Mouse (Mus musculus) lung, embryonic 14.5 days (tissue): Measurements from ENCODE around the gene Ugt1a6b. TPM values are rescaled to one million over a fixed set of nuclear protein-coding genes. Genes with fewer than 3 reads are reported as not detected.

Experiments used
- ATAC-seq: fragments of 200-750 bp; cut with Nextera tagmentation; 2 replicates; pipeline ENCODE4 v1.8.0; 2017; ENCODE audit warnings: mild to moderate bottlenecking, moderate TSS enrichment, moderate library complexity; ENCODE audit not compliant: insufficient read depth
- DNase-seq: peaks from one replicate; pipeline ENCODE4 v3.0.0-alpha.2; 2015
- H3K27ac ChIP-seq: fragments of 300-500 bp; sonication (generic); 2 replicates; pipeline ENCODE4 v1.5.1; 2014; ENCODE audit warnings: low read depth, mild to moderate bottlenecking, moderate library complexity
- H3K27me3 ChIP-seq: fragments of 300-500 bp; sonication (generic); 2 replicates; pipeline ENCODE4 v1.6.1; 2014; ENCODE audit warnings: low read length, control low read depth; ENCODE audit not compliant: insufficient read depth
- H3K36me3 ChIP-seq: fragments of 300-500 bp; sonication (generic); 2 replicates; pipeline ENCODE4 v1.6.1; 2014; ENCODE audit warnings: control low read depth; ENCODE audit not compliant: insufficient read depth
- H3K4me1 ChIP-seq: fragments of 300-500 bp; sonication (generic); 2 replicates; pipeline ENCODE4 v1.6.1; 2014; ENCODE audit warnings: antibody characterized with exemption, control low read depth; ENCODE audit not compliant: insufficient read depth
- H3K4me2 ChIP-seq: fragments of 300-500 bp; sonication (generic); 2 replicates; pipeline ENCODE4 v1.6.1; 2014; ENCODE audit warnings: mild to moderate bottlenecking
- H3K4me3 ChIP-seq: fragments of 300-500 bp; sonication (generic); 2 replicates; pipeline ENCODE4 v1.5.1; 2014; ENCODE audit warnings: low read depth, low read length
- H3K9ac ChIP-seq: fragments of 300-500 bp; sonication (generic); 2 replicates; pipeline ENCODE4 v1.6.1; 2014
- H3K9me3 ChIP-seq: fragments of 300-500 bp; sonication (generic); 2 replicates; pipeline ENCODE4 v1.6.1; 2016; ENCODE audit warnings: low read depth, low read length, control low read depth
- CTCF ChIP-seq: IDR thresholded peaks from 2 replicates; pipeline ENCODE4 v1.5.1; 2016; ENCODE audit warnings: antibody characterized with exemption, low read depth
- WGBS: fragments of 180-500 bp; shearing (Covaris S2); extraction: QIAGEN DNeasy Blood & Tissue Kit; methylation state at CpG from one replicate; pipeline ENCODE4 v1.1.7; 2014; 5-methylcytosine and 5-hydroxymethylcytosine counted together
- polyA plus RNA-seq: library from polyadenylated mRNA; unstranded; fragments of >200 nt; fragmentation: Nextera tagmentation; extraction: Ambion mirVana; gene quantifications from 2 replicates; pipeline ENCODE4 v1.2.1, GENCODE M21; 2014

Ugt1a6b gene
- polyA plus RNA-seq, 1 experiment from 2014 or later = not detected

- no peaks in the 10 kb centered on the region for H3K27me3 ChIP-seq
- H3K4me2 ChIP-seq = no peak overlapping the region
- H3K9ac ChIP-seq = no peak overlapping the region
- no peak for DNase-seq
- WGBS = 68% methylated on average over 2 of the region's 2 CpGs
- H3K9me3 ChIP-seq = peaks cover 17% of the 10 kb centered on the region
- H3K36me3 ChIP-seq = no peaks in the 10 kb centered on the region
- H3K4me1 ChIP-seq = no peaks in the 10 kb centered on the region
- TF ChIP-seq CTCF = no peak
- no peak for ATAC-seq
- H3K4me3 ChIP-seq = no peak overlapping the region
- H3K27ac ChIP-seq = no peak overlapping the region; the same call in 1 of the 2 replicates
Measured at GRCm38 (mm10) chr1:88206843-88207479, 103.9 kb downstream of the Ugt1a6b start.

GRCm38 (mm10) chr1:88211812-88212211 is 108.8 kb downstream of the Ugt1a6b start, which contains the start of gene Ugt1a1:
Gene Ugt1a1 (plus strand): TSS chr1:88211959.
- Histone ChIP-seq H3K4me1 (no peaks in the 10 kb centered on the region), H3K4me3 (no peak within 1 kb of the TSS), H3K27ac (no peak within 1 kb of the TSS), H3K36me3 (no peaks in the 10 kb centered on the region), H3K9me3 (peaks cover 53% of the 10 kb centered on the region), H3K27me3 (no peaks in the 10 kb centered on the region), H3K4me2 (no peak within 1 kb of the TSS), H3K9ac (no peak within 1 kb of the TSS)
- no peak for ATAC-seq
- no peak for TF ChIP-seq CTCF
- 64% methylated on average over 8 of the region's 8 CpGs for WGBS
- DNase-seq = no peak

DNA sequence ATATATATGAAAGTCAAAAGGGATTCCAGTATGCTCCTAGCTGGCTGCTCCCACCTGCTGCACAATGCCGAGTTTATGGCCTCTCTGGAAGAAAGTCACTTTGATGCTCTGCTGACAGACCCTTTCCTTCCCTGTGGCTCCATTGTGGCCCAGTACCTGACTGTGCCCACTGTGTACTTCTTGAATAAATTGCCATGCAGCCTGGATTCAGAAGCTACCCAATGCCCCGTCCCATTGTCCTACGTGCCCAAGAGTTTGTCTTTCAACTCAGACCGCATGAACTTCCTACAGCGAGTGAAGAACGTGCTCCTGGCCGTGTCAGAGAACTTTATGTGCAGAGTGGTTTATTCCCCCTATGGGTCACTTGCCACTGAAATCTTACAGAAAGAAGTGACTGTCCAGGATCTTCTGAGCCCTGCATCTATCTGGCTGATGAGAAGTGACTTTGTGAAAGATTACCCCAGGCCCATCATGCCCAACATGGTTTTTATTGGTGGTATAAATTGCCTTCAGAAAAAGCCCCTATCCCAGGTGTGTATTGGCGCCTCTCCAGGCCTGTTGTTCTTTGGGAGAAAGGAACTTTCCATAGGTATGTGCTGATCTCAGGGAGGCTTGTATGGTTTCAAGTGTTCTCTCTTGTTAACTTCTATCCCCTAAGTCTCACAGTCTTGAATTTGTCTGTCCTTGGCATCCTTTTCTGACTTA is 109.4 kb downstream of the Ugt1a6b start:
- peak; percentile 20 for DNase-seq
- 54% methylated on average over 8 of the region's 8 CpGs for WGBS
- Histone ChIP-seq H3K36me3 (no peaks in the 10 kb centered on the region), H3K4me1 (no peaks in the 10 kb centered on the region), H3K4me2 (no peak overlapping the region), H3K9ac (no peak overlapping the region), H3K27me3 (no peaks in the 10 kb centered on the region), H3K4me3 (no peak overlapping the region), H3K9me3 (peaks cover 60% of the 10 kb centered on the region), H3K27ac (no peak overlapping the region)
- TF ChIP-seq CTCF = no peak
- 0 out of 2 replicates have a peak, but pooled peaks have one; percentile 3 for ATAC-seq

GRCm38 (mm10) chr1:88213061-88213460 is 110.0 kb downstream of the Ugt1a6b start:
- H3K9ac ChIP-seq = no peak overlapping the region
- no peak for TF ChIP-seq CTCF
- no peak overlapping the region for H3K4me3 ChIP-seq
- H3K36me3 ChIP-seq = no peaks in the 10 kb centered on the region
- no peak overlapping the region for H3K4me2 ChIP-seq
- ATAC-seq (no peak), DNase-seq (peak; percentile 11)
- no peaks in the 10 kb centered on the region for H3K27me3 ChIP-seq
- H3K9me3 ChIP-seq = peaks cover 62% of the 10 kb centered on the region
- no peak overlapping the region for H3K27ac ChIP-seq
- no peaks in the 10 kb centered on the region for H3K4me1 ChIP-seq
- WGBS = 74% methylated on average over 1 of the region's 1 CpGs

GRCm38 (mm10) chr1:88213766-88214461 is 110.9 kb downstream of the Ugt1a6b start:
- no peak for TF ChIP-seq CTCF
- H3K9me3 ChIP-seq = peaks cover 62% of the 10 kb centered on the region
- no peaks in the 10 kb centered on the region for H3K27me3 ChIP-seq
- ATAC-seq (no peak), DNase-seq (peak; percentile 6)
- H3K4me1 ChIP-seq = no peaks in the 10 kb centered on the region
- no peaks in the 10 kb centered on the region for H3K36me3 ChIP-seq
- no peak overlapping the region for H3K4me2 ChIP-seq
- H3K27ac ChIP-seq = no peak overlapping the region
- H3K4me3 ChIP-seq = no peak overlapping the region
- no peak overlapping the region for H3K9ac ChIP-seq
- WGBS = 75% methylated on average over 2 of the region's 2 CpGs

DNA sequence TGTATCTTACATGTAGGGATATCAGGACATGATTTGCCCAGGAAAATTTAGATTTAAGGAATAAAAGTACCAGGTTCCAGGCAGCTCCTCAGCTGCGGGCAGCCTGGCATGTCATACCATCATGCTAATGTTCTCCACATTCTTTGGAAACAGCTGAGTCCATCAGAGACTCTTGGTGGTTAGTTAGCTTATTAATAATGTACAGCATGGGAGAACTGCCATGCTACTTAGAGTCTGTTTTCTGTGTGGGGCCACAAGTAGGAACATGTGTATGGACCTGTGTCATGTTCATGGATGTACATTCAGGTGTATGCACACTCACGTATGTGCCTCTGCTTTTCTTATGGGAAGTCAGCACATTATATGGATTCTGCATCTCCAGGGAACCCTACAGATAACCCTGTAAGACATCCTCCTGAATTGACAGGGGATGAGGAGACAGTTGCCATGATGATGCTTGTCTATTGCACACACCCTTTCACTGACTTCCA is 111.5 kb downstream of the Ugt1a6b start:
- no peak for TF ChIP-seq CTCF
- WGBS = 77% methylated on average over 2 of the region's 2 CpGs
- DNase-seq (peak; percentile 6), ATAC-seq (no peak)
- Histone ChIP-seq H3K4me2 (no peak overlapping the region), H3K36me3 (no peaks in the 10 kb centered on the region), H3K27me3 (no peaks in the 10 kb centered on the region), H3K4me3 (no peak overlapping the region), H3K9ac (no peak overlapping the region), H3K4me1 (no peaks in the 10 kb centered on the region), H3K9me3 (peaks cover 62% of the 10 kb centered on the region), H3K27ac (no peak overlapping the region)
